Mouse (Mus musculus): ENCODE data around the gene Taar9. TPM values are rescaled to one million over a fixed set of nuclear protein-coding genes. Genes with fewer than 3 reads are reported as not detected.
A peak's percentile ranks its signal among the peaks of the same experiment; 100 is the strongest.
"Not testable (repeated sequence)": the region's sequence is repeated elsewhere in the genome, so short reads cannot be mapped to it uniquely, and the experiment has no call there.

The Taar9 gene
- not detected in 2 replicates for polyA plus RNA-seq (2014; fragmentation: Nextera tagmentation; extraction: Ambion mirVana)

DNA sequence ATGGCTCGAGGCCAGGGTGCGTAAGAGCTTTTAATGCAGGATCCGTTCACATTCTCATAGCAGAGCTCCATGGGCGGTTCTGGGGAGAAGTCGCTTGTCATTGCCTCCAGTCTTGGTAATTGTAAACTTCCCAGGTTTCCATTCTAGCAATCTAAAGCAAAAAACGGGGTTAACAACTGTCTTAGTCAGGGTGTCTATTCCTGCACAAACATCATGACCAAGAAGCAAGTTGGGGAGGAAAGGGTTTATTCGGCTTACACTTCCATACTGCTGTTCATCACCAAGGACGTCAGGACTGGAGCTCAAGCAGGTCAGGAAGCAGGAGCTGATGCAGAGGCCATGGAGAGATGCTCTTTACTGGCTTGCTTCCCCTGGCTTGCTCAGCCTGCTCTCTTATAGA, at the start of gene Taar9:
Gene Taar9, minus strand, starts transcription at position 101 of the 400 bp plus-strand sequence.
- not testable (repeated sequence) for H3K9me3 ChIP-seq (ENCODE audit: low read depth, low read length); ATAC-seq (ENCODE audit: insufficient read depth); H3K9ac ChIP-seq; DNase-seq; H3K4me2 ChIP-seq; H3K27me3 ChIP-seq (ENCODE audit: insufficient read depth, low read length); H3K36me3 ChIP-seq (ENCODE audit: insufficient read depth); H3K4me1 ChIP-seq (ENCODE audit: insufficient read depth); H3K4me3 ChIP-seq (ENCODE audit: low read depth, low read length); H3K27ac ChIP-seq (ENCODE audit: low read depth)
- WGBS, result 71% methylated on average over 8 of the region's 8 CpGs

DNA sequence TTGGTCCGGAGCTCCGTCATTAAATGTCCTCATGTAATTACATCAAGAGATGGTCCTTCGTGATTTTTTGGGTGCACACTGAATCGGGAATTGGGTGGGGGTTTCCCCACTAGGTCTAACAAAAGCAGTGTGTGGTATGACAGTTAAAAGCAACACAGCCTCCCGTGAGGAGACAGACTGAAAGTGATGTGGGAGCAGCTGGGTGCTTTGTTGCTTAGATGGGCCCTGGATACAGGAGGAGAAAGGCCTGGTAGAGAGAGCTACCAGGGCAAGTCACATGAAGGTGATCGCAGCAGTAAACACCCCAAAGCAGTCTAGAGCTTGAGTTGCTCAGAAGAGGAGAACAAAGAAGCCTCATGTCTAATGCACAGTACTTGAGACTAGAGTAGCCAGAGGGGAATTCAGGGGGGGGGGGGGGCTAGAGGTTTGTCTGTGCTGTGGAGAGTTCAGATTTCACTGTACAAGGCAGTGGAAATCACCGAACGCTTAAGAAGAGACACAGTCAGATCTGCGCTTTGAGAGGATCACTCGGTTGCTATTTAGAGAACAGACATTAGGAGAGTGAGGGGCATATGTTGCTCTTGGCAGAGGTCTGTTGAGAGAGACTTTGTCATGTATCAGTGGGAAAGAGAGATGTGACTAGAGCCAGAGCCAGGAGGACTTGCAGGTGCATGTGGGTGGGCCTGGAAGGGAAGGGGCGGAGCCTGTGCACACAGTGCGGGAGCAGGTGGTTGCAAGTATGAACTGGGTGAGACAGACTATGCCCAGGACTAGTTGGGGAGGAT, 49.3 kb upstream of the Taar9 start:
- peaks cover 9% of the 10 kb centered on the region; the same call in 1 of the 2 replicates for H3K9me3 ChIP-seq (ENCODE audit: low read depth, low read length)
- H3K27me3 ChIP-seq (ENCODE audit: insufficient read depth, low read length), result no peaks in the 10 kb centered on the region
- ATAC-seq (ENCODE audit: insufficient read depth) (no peak; the same call in 1 of the 2 replicates), DNase-seq (no peak)
- H3K4me3 ChIP-seq (ENCODE audit: low read depth, low read length), result no peak overlapping the region
- H3K36me3 ChIP-seq (ENCODE audit: insufficient read depth), result peaks cover 28% of the 10 kb centered on the region; the same call in 1 of the 2 replicates
- 93% methylated on average over 12 of the region's 12 CpGs for WGBS
- TF ChIP-seq CTCF (IDR thresholded peaks at IDR 0.05; ENCODE audit: low read depth), result no peak
- H3K4me1 ChIP-seq (ENCODE audit: insufficient read depth), result no peaks in the 10 kb centered on the region
- H3K27ac ChIP-seq (ENCODE audit: low read depth), result no peak overlapping the region
- no peak overlapping the region for H3K9ac ChIP-seq
- no peak overlapping the region for H3K4me2 ChIP-seq

DNA sequence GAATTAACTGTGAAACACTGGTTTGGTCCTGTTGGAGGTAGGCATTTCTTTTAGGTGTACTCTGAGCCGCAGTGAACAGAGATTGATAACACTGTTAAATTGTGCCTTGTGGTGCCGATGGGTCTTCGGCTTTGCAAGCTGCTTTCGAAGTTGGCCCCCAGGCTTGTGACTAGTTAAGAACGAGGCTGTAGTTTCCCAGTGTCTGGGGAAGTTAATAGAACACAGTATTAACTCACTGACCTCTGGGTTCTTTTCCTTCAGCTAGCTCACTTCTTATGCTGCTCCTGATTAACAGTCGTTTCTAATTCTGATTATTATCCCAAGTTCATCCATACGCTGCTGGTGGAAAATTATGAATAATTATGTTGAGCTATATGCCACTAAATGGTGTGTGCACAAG, 40.8 kb upstream of the Taar9 start:
- DNase-seq, result no peak
- H3K9me3 ChIP-seq (ENCODE audit: low read depth, low read length), result no peaks in the 10 kb centered on the region
- no peak for ATAC-seq (ENCODE audit: insufficient read depth)
- 30% methylated on average over 7 of the region's 7 CpGs for WGBS
- peak overlapping the region; percentile 66 for H3K4me2 ChIP-seq
- H3K4me3 ChIP-seq (ENCODE audit: low read depth, low read length), result peak overlapping the region; percentile 84
- H3K27ac ChIP-seq (ENCODE audit: low read depth), result no peak overlapping the region
- no peak for TF ChIP-seq CTCF (IDR thresholded peaks at IDR 0.05; ENCODE audit: low read depth)
- no peaks in the 10 kb centered on the region for H3K27me3 ChIP-seq (ENCODE audit: insufficient read depth, low read length)
- H3K9ac ChIP-seq, result peak overlapping the region; percentile 75
- H3K4me1 ChIP-seq (ENCODE audit: insufficient read depth), result no peaks in the 10 kb centered on the region
- no peaks in the 10 kb centered on the region for H3K36me3 ChIP-seq (ENCODE audit: insufficient read depth)

DNA sequence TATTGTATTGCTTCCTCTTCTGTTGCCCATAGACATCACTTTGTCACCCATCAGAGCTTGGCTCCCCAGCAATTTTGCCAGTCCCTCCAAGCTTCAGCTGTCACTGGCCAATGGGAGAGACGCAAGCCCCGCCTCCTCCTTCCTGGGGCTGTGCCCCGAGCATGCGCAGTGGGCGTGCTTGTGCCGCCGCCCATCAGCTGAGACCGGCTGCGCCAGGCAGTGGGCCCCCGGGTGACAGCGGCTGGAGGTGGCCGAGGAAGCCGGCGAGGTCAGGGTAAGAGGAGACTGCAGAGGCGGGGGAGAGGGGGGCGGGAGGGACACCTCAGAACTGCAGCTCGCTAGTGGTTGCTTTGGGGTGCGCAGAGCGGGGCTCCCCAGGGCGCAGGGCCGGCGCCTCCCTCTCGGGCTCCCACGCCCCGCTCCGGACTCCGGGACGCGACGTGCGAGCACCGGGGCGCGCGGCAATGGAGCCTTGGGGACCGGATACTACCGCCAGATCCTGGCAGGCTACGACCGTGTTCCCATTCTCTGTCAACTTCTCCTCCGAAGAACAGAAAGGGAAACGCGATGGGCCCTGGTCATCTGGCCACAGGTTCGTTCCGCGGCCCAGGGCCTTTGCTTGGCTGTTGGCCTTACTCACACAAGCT, 39.9 kb upstream of the Taar9 start, which contains the start of gene Stx7:
Gene Stx7, plus strand, starts transcription at position 168 of the 647 bp plus-strand sequence.
- Histone ChIP-seq H3K4me3 (ENCODE audit: low read depth, low read length) (peak within 1 kb of the TSS; percentile 84), H3K9ac (peak within 1 kb of the TSS; percentile 75), H3K4me2 (peak within 1 kb of the TSS; percentile 66), H3K9me3 (ENCODE audit: low read depth, low read length) (no peaks in the 10 kb centered on the region), H3K4me1 (ENCODE audit: insufficient read depth) (no peaks in the 10 kb centered on the region), H3K27ac (ENCODE audit: low read depth) (peak within 1 kb of the TSS; percentile 43; the same call in 1 of the 2 replicates), H3K27me3 (ENCODE audit: insufficient read depth, low read length) (no peaks in the 10 kb centered on the region), H3K36me3 (ENCODE audit: insufficient read depth) (no peaks in the 10 kb centered on the region)
- TF ChIP-seq CTCF (IDR thresholded peaks at IDR 0.05; ENCODE audit: low read depth), result no peak
- under 1% methylated on average over 44 of the region's 45 CpGs for WGBS
- DNase-seq (peak; percentile 97), ATAC-seq (ENCODE audit: insufficient read depth) (peak; percentile 98)

DNA sequence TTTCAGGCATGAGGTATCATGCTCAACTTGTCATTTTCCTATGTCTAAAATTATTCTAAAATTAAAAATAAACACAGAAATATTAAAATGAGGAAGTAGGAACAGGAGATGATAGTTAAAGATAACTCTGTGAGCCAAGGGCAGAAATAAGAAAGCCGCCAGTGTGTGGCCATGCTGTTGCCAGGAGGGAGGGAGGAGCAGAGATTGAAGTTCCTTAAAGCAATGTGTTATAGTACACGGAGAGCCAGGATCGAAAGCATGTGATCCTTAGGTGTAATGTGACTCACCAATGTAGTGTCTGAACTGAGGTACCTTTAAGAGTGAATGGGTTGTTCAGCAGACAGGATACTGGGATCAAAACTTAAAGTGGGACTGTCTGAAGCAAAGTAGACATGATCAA, 33.4 kb upstream of the Taar9 start:
- Histone ChIP-seq H3K4me1 (ENCODE audit: insufficient read depth) (no peaks in the 10 kb centered on the region), H3K4me2 (no peak overlapping the region), H3K36me3 (ENCODE audit: insufficient read depth) (no peaks in the 10 kb centered on the region), H3K9me3 (ENCODE audit: low read depth, low read length) (no peaks in the 10 kb centered on the region), H3K27ac (ENCODE audit: low read depth) (no peak overlapping the region), H3K27me3 (ENCODE audit: insufficient read depth, low read length) (no peaks in the 10 kb centered on the region), H3K9ac (no peak overlapping the region), H3K4me3 (ENCODE audit: low read depth, low read length) (no peak overlapping the region)
- ATAC-seq (ENCODE audit: insufficient read depth), result no peak
- TF ChIP-seq CTCF (IDR thresholded peaks at IDR 0.05; ENCODE audit: low read depth), result no peak
- no peak for DNase-seq
- WGBS, result 72% methylated on average over 3 of the region's 3 CpGs

DNA sequence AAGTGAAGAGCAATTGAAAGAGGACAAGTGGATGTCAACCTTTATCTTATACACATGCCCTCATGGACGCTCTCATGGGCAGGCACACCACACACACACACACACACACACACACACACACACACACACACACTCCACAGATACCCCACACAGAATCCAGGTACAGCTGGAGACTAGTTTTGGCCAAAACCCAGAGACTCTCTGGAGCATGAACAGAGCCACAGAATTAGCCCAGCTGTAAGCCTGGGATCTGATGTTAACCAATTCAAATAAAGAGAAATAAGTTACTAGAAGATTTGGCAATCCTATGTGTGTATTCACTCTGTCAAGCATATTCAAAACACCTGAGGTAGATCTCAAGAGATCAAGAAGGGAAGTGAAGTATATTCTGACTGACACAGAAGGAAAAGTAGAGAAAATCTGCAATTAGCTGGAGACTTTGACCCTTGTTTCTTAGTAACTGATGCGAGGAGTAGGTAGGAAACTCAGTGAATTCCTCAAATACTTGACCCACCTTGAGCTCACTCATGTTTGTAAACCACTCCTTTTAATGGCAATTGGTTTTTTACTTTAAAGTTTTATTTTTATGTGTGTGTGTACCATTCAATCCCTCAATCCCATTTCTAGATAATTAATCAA, 29.4 kb upstream of the Taar9 start:
- H3K27me3 ChIP-seq (ENCODE audit: insufficient read depth, low read length), result no peaks in the 10 kb centered on the region
- H3K27ac ChIP-seq (ENCODE audit: low read depth), result no peak overlapping the region
- H3K9me3 ChIP-seq (ENCODE audit: low read depth, low read length), result no peaks in the 10 kb centered on the region
- TF ChIP-seq CTCF (IDR thresholded peaks at IDR 0.05; ENCODE audit: low read depth), result no peak
- 38% methylated on average over 2 of the region's 2 CpGs for WGBS
- DNase-seq (no peak), ATAC-seq (ENCODE audit: insufficient read depth) (no peak)
- H3K4me3 ChIP-seq (ENCODE audit: low read depth, low read length), result no peak overlapping the region
- H3K4me1 ChIP-seq (ENCODE audit: insufficient read depth), result no peaks in the 10 kb centered on the region
- no peaks in the 10 kb centered on the region for H3K36me3 ChIP-seq (ENCODE audit: insufficient read depth)
- H3K4me2 ChIP-seq, result no peak overlapping the region
- no peak overlapping the region for H3K9ac ChIP-seq

Data from lung, embryonic 14.5 days (tissue).